15 mouse cellular contexts compared by ENCODE assay signal in genomic region chr14:98073421-98074080, GRCm38 (mm10).
A peak's percentile ranks its signal among the peaks of the same experiment; 100 is the strongest.
DNase-seq lines count a peak whose midpoint lies in the region; ATAC-seq lines count a peak whose summit lies in the region.
"Had no signal": no experiment of that assay in that cellular context is flagged by ENCODE, and none has a peak within 500 bp of the region (broad histone marks: within the 10 kb centered on the region; RNA-seq: fewer than 3 reads in every experiment).

No protein-coding gene starts in this region.

- no peak overlapping the region for H3K27ac ChIP-seq in lung, embryonic 15.5 days
- no peak overlapping the region for H3K27ac ChIP-seq in forebrain, embryonic 16.5 days (ENCODE audit: low read length)
- H3K27ac ChIP-seq in midbrain, embryonic 11.5 days (ENCODE audit: low read depth, low read length): peak overlapping the region; percentile 10
- H3K27ac ChIP-seq in stomach, embryonic 16.5 days (ENCODE audit: low read length): no peak overlapping the region
- H3K27ac ChIP-seq: liver, embryonic 13.5 days had no signal

- H3K9ac ChIP-seq in lung, embryonic 15.5 days: no peak overlapping the region
- no peak overlapping the region for H3K9ac ChIP-seq in forebrain, embryonic 16.5 days (replicated peaks; ENCODE audit: low read depth, low read length)
- H3K9ac ChIP-seq in midbrain, embryonic 11.5 days (ENCODE audit: low read length): 0 out of 2 replicates have a peak overlapping the region, but pooled peaks have one; percentile 18
- no peak overlapping the region for H3K9ac ChIP-seq in stomach, embryonic 16.5 days (ENCODE audit: low read length)
- H3K9ac ChIP-seq: liver, embryonic 13.5 days had no signal

- H3K4me1 ChIP-seq in lung, embryonic 15.5 days: peaks cover 15% of the 10 kb centered on the region
- H3K4me1 ChIP-seq in forebrain, embryonic 16.5 days (replicated peaks; ENCODE audit: control insufficient read depth, insufficient read depth, low read length): peaks cover 20% of the 10 kb centered on the region
- peaks cover 31% of the 10 kb centered on the region for H3K4me1 ChIP-seq in midbrain, embryonic 11.5 days (ENCODE audit: control insufficient read depth, insufficient read depth, low read length)
- peaks cover 6% of the 10 kb centered on the region; the same call in 1 of the 2 replicates for H3K4me1 ChIP-seq in stomach, embryonic 16.5 days (ENCODE audit: control insufficient read depth, insufficient read depth, low read length)
- H3K4me1 ChIP-seq: liver, embryonic 13.5 days had no signal

- ATAC-seq in lung, embryonic 15.5 days (ENCODE audit: borderline replicate concordance, extremely low read depth, low FRiP score, low TSS enrichment): no peak
- ATAC-seq in forebrain, embryonic 16.5 days: peak; percentile 87; the same call in 1 of the 2 replicates
- ATAC-seq in midbrain, embryonic 11.5 days (ENCODE audit: low FRiP score): peak; percentile 87
- ATAC-seq in stomach, embryonic 16.5 days (ENCODE audit: insufficient read depth, low FRiP score): no peak
- ATAC-seq: activated CD4-positive, CD25-positive, alpha-beta regulatory T cell, adult 4 months had no signal

- no peaks in the 10 kb centered on the region for H3K27me3 ChIP-seq in lung, embryonic 15.5 days
- 0 out of 2 replicates have a peak, but pooled peaks cover 2% of the 10 kb centered on the region for H3K27me3 ChIP-seq in forebrain, embryonic 16.5 days (replicated peaks; ENCODE audit: control insufficient read depth, insufficient read depth, low read length)
- H3K27me3 ChIP-seq in midbrain, embryonic 11.5 days (ENCODE audit: control insufficient read depth, insufficient read depth, low read length): no peaks in the 10 kb centered on the region
- H3K27me3 ChIP-seq in stomach, embryonic 16.5 days (ENCODE audit: control insufficient read depth, insufficient read depth, low read length): no peaks in the 10 kb centered on the region
- H3K27me3 ChIP-seq: liver, embryonic 13.5 days had no signal

- WGBS in lung, embryonic 15.5 days: 41% methylated on average over 12 of the region's 12 CpGs
- 8% methylated on average over 12 of the region's 12 CpGs for WGBS in forebrain, embryonic 16.5 days
- WGBS in midbrain, embryonic 11.5 days: 38% methylated on average over 12 of the region's 12 CpGs
- WGBS in stomach, embryonic 16.5 days: 55% methylated on average over 12 of the region's 12 CpGs

- H3K4me2 ChIP-seq in lung, embryonic 15.5 days: peak overlapping the region; percentile 29; the same call in 1 of the 2 replicates
- peak overlapping the region; percentile 49 for H3K4me2 ChIP-seq in forebrain, embryonic 16.5 days (ENCODE audit: low read length)
- H3K4me2 ChIP-seq in midbrain, embryonic 11.5 days: peak overlapping the region; percentile 22
- H3K4me2 ChIP-seq in stomach, embryonic 16.5 days (ENCODE audit: low read depth, low read length): peak overlapping the region; percentile 45
- H3K4me2 ChIP-seq: liver, embryonic 13.5 days had no signal

- DNase-seq in lung, postnatal 10 days: no peak
- DNase-seq in midbrain, embryonic 11.5 days (ENCODE audit: low spot score, missing footprints): peak; percentile 90
- DNase-seq in cerebellum, adult 9-10 months: no peak
- no peak for DNase-seq in urinary bladder, postnatal 4 days (ENCODE audit: low spot score in 2 of 2)
- DNase-seq: cerebellum, adult 11 months; gastrocnemius, postnatal 36 days; kidney, adult 11 months; liver, embryonic 13.5 days; right cerebral cortex, postnatal 14 days; thymus, postnatal 14 days had no signal

- no peak overlapping the region for H3K4me3 ChIP-seq in lung, embryonic 15.5 days
- H3K4me3 ChIP-seq in forebrain, embryonic 16.5 days (replicated peaks; ENCODE audit: low read length): peak overlapping the region; percentile 28
- no peak overlapping the region for H3K4me3 ChIP-seq in midbrain, embryonic 11.5 days (ENCODE audit: low read depth, low read length)
- no peak overlapping the region for H3K4me3 ChIP-seq in stomach, embryonic 16.5 days (replicated peaks; ENCODE audit: low read length)
- H3K4me3 ChIP-seq: erythroblast, embryonic 14.5 days; liver, embryonic 13.5 days had no signal

- H3K36me3 ChIP-seq in lung, embryonic 15.5 days: no peaks in the 10 kb centered on the region
- H3K36me3 ChIP-seq in forebrain, embryonic 16.5 days (ENCODE audit: control insufficient read depth, insufficient read depth): no peaks in the 10 kb centered on the region
- H3K36me3 ChIP-seq in midbrain, embryonic 11.5 days (ENCODE audit: control insufficient read depth, insufficient read depth, low read length): no peaks in the 10 kb centered on the region
- no peaks in the 10 kb centered on the region for H3K36me3 ChIP-seq in stomach, embryonic 16.5 days (ENCODE audit: control insufficient read depth, insufficient read depth, low read length)
- H3K36me3 ChIP-seq: liver, embryonic 13.5 days had no signal

- no peaks in the 10 kb centered on the region for H3K9me3 ChIP-seq in lung, embryonic 15.5 days
- no peaks in the 10 kb centered on the region for H3K9me3 ChIP-seq in forebrain, embryonic 16.5 days (ENCODE audit: control insufficient read depth, low read length)
- H3K9me3 ChIP-seq in midbrain, embryonic 11.5 days (ENCODE audit: control insufficient read depth, low read length): no peaks in the 10 kb centered on the region
- H3K9me3 ChIP-seq in stomach, embryonic 16.5 days (replicated peaks; ENCODE audit: control insufficient read depth, low read length): no peaks in the 10 kb centered on the region
- H3K9me3 ChIP-seq: liver, embryonic 13.5 days had no signal

Comparison
In these comparisons a context has a peak if more than half of its experiments do, and no peak if none do; other contexts are left out.
1. ATAC-seq: peak in forebrain, embryonic 16.5 days (single experiment) and midbrain, embryonic 11.5 days (single experiment); none in lung, embryonic 15.5 days (single experiment) and stomach, embryonic 16.5 days (single experiment).
2. Peak in every context shown above with its lines, with median percentiles within 50 percentile points of each other: H3K4me2 ChIP-seq.